Mouse (Mus musculus): ENCODE results near the gene Cdt1.
"Not testable (repeated sequence)": the region's sequence is repeated elsewhere in the genome, so short reads cannot be mapped to it uniquely, and the experiment has no call there.

Gene Cdt1

DNA sequence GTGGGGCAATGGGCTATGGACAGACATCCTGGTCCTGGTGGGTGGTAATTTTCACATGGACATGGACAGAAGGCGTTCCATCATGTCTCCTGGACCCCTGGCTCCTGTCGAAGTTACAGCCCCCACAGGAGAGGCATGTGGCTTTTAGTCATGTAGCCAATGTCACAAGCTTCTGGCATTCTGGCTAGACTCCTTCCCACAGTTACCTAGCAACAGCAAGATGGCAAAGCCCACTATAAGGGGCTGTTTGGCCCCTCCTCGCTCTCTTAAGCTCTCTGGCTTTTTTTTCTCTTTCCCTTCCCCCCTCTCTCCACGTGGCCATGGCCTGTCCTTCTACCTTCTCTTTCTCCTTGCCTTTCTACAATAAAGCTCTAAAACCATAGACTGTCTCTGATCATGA is 5.4 kb downstream of the Cdt1 start:
- DNase-seq (ENCODE audit: extremely low read depth, low read depth, low spot score): not testable (repeated sequence)

DNA sequence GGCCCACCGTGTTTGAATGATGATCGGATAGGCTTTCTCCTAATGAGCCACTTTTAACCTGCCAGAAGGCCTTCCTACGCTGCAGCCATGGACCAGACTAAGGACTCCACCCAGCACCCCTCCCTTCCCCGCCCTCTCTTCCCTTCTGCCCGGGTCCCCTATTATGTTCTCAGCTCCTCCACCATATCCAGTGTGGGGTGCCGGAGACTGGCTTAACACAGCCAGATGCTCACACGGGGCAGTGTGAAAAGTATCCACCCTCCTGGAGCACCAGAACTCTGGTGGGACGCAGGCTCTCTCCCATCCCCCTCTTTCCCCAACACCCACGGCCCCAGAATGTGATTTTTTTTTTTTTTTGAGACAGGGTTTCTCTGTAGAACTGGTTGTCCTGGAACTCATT is 5.8 kb downstream of the Cdt1 start:
- DNase-seq (ENCODE audit: extremely low read depth, low read depth, low spot score): no peak

DNA sequence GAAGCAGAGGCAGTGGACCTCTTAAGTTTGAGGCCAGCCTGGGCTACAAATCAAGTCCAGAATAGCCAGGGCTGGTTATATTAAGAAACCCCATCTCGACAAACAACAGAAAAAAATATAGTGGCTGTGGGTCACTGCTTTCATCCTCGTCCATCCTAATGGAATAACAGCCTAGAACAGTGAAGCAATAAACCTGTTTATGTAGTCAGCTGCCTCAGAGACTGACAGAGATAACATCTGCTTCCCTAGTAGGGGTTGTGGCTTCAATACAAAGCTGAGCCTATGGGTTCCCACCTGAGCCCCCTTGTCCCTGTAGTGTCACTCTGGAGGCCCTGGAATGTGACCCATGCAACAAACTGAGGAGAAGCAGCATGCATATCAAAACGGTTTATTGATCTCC is 6.4 kb downstream of the Cdt1 start:
- DNase-seq (ENCODE audit: extremely low read depth, low read depth, low spot score): no peak

DNA sequence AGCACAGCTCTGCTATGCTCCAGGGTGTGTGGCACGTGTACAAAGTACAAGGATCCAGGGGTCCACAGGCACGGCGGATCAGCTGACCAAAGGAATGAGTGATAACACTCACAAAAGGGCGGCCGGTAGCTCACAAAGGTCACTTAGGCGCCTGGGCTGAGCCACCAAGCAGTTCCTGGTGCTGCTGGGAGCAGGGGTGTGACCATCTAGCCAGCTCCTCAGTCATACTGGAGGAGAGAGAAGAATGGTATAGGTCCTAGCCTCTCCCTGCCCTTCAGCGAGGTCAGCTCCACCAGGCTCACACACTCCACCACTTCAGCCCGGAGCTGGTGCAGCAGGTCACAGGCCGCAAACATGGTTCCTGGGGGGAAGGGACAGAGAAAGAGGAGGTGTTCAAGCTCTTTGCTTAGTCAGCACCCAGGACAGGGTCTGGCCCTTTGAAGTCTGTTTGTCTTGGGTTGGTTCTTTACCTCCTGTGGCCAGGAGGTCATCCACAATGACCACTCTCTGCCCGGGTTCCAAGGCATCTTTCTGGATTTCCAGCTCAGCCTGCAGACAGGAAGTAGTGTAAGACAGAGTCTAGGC is 6.9 kb downstream of the Cdt1 start:
- no peak for DNase-seq (ENCODE audit: extremely low read depth, low read depth, low spot score)

GRCm38 (mm10) chr8:122575286-122575685 is 7.5 kb downstream of the Cdt1 start:
- DNase-seq (ENCODE audit: extremely low read depth, low read depth, low spot score): no peak

DNA sequence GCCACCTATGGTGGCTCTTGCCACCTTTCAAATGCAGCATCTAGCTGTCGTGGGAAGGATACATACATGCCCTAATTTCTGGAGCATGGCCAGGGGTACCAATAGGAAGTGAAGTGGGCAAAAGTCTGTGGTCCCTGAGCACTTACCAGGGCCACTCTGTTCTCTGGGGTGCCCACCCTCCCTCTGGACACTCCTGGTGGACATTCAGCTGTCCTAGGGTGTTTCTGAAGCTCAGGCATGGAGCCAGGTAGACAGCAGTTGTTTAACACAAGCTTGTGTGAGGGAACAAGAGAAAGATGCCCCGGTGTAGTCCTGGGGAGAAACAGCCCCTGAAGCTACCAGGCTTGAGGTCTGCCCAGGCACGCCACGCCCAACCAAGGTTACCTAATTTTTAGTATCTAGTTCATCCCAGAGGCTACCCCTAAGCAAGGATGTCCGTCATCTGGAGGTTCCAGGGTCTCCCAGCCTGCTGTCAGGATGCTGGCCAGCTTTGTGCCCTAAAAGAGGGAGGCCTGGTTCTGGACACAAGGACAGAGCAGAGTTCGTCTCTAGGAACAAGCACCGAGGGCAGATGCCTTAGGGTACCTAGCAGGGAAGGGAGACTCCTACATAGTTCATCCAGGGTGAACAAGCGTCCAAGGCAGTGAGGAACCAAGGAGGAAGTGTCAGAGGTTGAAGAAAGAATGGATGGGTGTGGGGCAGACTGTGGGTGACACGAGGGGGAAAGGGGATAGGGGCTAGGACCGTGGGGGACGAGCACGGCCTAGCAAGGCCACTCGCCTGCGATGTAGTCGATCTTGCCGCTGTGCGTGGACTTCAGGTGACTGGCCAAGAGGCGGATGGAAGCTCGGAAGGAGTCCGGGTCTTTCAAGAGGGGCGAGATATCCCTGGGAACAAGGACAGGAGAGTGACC is 8.2 kb downstream of the Cdt1 start:
- DNase-seq (ENCODE audit: extremely low read depth, low read depth, low spot score): no peak

DNA sequence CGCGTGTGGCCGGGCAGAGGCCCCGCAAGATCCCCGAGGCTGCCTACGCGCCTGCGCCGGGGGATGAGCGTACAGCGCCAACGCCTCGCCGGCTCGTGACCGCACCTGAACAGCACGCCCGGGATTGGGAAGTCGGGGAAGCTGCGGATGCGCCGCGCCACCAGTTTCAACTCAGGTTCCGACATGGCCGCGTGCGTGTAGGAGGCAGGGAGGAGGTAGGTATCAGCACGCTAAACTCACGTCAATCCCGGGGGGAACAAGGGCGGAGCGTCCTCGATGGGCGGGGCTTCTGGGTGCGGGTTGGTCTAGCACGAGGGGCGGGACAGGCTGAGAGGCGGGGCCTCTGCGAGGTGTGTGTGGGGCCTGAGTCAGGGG is 8.8 kb downstream of the Cdt1 start, which contains the start of gene Aprt:
Aprt (minus strand) TSS at position 262 of the 375 bp plus-strand sequence.
- peak; percentile 30 for DNase-seq (ENCODE audit: extremely low read depth, low read depth, low spot score)

GRCm38 (mm10) chr8:122577116-122577515 is 9.3 kb downstream of the Cdt1 start:
- no peak for DNase-seq (ENCODE audit: extremely low read depth, low read depth, low spot score)

DNA sequence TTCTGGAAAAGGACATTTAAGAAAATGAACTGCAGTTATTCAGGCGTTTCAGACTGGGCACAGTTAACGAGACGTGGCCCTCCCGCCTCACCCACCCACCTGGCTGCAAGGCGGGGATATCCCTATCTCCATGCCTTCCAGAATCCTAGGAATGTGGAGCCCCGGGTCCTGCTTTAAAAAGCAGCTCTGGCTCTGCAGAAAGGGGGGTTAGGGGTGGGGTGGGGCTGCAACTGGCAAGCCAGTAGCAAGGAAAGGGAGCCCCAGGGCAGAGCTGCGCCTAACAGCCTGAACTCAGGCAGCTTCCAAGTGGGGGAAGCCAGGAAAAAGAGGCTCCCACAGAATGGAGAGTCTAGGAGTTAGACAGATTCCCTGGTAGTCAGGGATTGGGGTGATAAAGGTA is 11.4 kb downstream of the Cdt1 start:
- DNase-seq (ENCODE audit: extremely low read depth, low read depth, low spot score): no peak

DNA sequence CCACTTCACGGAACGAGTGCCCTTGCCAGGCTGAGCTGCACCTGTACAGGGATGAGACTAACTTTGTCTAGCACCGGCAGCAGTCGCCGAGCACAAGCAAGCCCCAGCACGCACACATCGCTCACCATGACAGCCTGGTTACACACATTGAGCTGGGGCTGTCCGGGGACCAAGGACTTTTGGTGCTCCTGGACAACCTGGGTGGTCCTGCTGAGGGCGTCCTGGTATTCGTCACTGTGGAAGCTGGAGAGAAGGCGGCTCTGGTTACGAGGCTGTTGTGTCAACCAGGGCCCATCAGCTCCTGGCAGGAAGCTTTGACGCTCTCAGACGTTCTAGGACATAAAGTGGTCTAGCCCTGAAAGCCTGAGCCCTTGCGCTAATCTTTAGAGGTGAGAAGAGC is 13.1 kb downstream of the Cdt1 start:
- DNase-seq (ENCODE audit: extremely low read depth, low read depth, low spot score): no peak

- DNase-seq (ENCODE audit: extremely low read depth, low read depth, low spot score): no peak
Measured at GRCm38 (mm10) chr8:122584981-122585380, 17.2 kb downstream of the Cdt1 start.

DNA sequence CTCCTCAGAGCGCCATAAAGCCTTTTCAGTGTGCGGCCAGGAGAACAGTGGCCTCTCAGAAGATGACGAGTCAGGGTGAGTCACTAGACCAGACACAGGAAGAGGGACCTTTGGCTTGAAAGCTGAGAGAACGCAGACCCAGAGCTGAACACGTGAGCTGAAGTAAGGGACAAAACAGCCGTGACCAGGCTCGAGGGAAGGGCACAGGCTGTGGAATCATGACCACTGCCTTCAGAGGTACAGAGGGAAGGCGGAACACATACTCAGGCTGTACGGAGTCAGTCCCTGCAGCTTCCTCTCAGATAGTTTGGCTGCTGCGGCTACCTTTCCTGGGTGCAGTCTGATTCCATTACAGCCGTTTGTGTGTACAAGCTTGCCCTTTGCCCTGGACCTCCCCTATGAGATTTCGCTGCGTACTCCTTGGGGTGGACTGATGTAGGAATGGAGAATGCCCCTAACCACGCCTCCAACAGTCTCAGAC is 17.6 kb downstream of the Cdt1 start:
- no peak for DNase-seq (ENCODE audit: extremely low read depth, low read depth, low spot score)

GRCm38 (mm10) chr8:122586171-122586570 is 18.4 kb downstream of the Cdt1 start:
- no peak for DNase-seq (ENCODE audit: extremely low read depth, low read depth, low spot score)

DNA sequence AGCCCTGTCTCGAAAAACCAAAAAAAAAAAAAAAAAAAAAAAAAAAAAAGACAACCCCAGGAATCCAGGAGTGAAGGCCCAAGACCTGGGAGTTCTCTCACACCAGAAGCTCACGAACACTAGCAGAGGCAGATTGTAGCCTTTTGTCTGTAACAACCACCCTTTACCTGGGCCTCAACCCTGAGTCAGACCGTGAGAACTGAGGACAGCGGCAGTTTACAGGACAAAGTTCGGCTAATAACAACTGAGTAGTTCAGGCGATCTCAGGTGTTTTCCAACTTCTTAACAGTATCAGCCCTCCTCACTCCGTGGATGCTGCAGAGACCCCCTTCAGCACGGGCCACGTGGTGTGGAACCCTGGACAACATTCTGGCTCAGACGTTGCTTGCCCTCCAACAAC is 18.9 kb downstream of the Cdt1 start:
- DNase-seq (ENCODE audit: extremely low read depth, low read depth, low spot score): no peak

DNA sequence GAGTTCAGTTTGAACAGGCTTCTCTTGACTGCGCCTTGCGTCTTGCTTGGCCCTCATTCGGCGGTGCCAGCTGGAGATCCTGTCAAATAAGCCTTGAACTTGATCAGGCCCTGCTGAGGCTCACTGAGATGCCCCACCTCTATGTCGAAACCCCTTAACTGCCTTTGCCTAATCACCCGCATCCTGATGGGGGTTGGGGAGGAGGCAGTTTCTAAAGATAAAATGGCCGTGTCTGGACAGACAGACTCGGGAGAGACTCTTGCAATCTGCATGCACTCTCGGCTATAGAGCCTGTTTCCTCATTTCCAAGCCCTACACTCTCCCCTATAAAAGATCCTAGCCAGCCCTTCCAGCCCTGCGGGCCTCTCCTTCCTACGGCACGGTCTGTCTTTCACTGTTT is 25.4 kb downstream of the Cdt1 start:
- DNase-seq (ENCODE audit: extremely low read depth, low read depth, low spot score): no peak

DNA sequence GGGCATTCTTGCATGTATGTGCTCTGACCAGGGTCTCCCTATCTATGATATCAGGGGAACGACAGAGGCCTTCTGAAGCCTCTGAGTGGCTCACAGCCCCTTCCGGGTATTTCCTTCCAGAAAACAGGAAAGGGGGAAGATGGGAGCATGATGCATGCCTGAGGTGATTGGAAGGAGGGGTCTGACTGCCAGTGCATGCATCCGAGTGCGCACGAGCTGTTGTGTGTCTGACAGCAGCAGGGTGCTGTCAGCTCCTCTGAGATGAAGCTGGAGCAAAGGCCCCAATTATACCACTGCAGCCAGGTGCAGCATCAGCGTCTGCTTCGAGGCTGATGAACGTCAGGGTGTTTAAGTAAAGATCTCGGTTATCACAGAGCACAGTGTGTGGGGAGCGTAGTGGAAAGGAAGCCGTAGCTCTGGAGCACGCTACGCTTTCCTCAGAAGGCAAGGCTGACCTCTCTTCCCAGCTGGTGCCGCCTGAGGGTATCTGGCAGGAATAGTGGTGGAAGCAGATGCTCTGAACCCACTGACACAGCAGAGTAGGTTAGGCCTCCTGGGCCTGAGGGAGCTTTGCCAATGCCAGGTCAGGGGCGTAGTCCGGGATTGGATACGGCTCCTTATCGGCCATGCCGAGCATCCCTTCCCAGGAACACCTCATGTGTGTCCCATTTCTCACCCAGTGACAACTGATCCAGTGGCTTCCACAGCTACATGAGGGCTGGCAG is 26.1 kb downstream of the Cdt1 start:
- no peak for DNase-seq (ENCODE audit: extremely low read depth, low read depth, low spot score)

DNA sequence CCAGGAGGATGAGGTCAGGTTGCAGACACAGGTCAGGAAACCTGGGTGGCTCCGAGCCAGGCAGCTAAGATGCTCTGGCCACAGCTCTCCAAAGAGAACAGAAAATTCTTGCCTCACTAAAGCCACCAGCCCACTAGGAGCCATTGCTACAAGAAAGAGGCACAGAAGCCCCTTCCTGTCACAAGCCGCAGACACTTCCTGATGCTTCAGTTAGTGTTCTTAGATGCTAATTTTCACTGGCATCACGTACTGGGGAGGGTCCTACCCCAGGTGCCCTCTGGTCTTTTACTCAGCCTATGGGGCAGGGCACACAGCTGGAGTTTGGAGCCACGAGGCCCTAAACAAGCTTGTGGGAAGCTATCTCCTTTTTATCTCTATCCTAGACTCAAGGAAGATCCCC is 28.2 kb downstream of the Cdt1 start:
- DNase-seq (ENCODE audit: extremely low read depth, low read depth, low spot score): no peak

- no peak for DNase-seq (ENCODE audit: extremely low read depth, low read depth, low spot score)
Measured at GRCm38 (mm10) chr8:122600666-122601065, 32.9 kb downstream of the Cdt1 start.

GRCm38 (mm10) chr8:122604640-122605039 is 36.8 kb downstream of the Cdt1 start:
- DNase-seq (ENCODE audit: extremely low read depth, low read depth, low spot score): no peak

DNA sequence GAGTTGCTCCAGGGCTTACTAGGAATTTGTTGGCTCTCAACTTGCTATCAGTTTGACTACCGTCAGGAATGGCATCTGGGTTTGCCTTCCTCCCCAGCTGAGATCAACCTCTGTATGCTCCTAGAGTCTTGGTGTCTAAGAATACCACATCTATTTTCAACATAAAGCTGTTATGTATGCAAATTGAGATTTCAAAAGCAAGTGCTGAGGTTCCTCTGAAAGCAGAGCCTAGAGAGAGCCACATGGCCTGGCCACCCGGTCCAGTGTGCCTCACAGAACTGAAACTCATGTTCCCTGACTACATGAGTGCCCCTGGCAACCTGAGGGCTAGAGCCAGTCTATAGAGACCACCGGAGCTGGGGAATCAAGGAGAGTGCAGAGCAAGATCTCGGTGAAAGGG is 37.6 kb downstream of the Cdt1 start:
- DNase-seq (ENCODE audit: extremely low read depth, low read depth, low spot score): no peak

DNA sequence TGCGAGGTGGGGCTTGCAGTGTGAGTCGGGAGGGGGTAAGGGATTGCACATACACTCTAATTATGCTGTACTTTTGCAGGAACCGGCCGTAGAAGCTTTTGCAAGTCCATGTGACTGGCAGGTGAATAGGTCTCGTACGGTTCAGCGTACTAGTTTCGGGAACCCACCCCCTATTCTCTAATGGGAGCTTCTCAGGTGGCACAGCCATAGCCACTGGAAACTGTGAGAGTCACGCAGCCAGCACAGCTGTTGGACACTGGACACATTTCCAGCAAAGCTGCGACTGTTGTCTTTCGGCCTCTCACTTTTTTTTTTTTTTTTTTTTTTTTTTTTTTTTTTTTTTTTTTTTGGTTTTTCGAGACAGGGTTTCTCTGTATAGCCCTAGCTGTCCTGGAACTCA is 39.0 kb downstream of the Cdt1 start:
- DNase-seq (ENCODE audit: extremely low read depth, low read depth, low spot score): no peak

- no peak for DNase-seq (ENCODE audit: extremely low read depth, low read depth, low spot score)
Measured at GRCm38 (mm10) chr8:122610209-122610608, 42.4 kb downstream of the Cdt1 start.

Measured in fat pad, adult 2 months (tissue).